26 mouse cellular contexts compared by ENCODE assay signal in genomic region chr12:25173064-25173463, GRCm38 (mm10).
DNase-seq lines count a peak whose midpoint lies in the region; ATAC-seq lines count a peak whose summit lies in the region.
"Had no signal": no experiment of that assay in that cellular context is flagged by ENCODE, and none has a peak within 500 bp of the region (broad histone marks: within the 10 kb centered on the region; RNA-seq: fewer than 3 reads in every experiment).

No protein-coding gene starts in this region.

- H3K9me3 ChIP-seq in hindbrain, embryonic 10.5 days, result no peaks in the 10 kb centered on the region
- H3K9me3 ChIP-seq in hindbrain, embryonic 13.5 days, result no peaks in the 10 kb centered on the region
- no peaks in the 10 kb centered on the region for H3K9me3 ChIP-seq in midbrain, embryonic 14.5 days (ENCODE audit: control insufficient read depth, low read length)
- H3K9me3 ChIP-seq in midbrain, embryonic 13.5 days, result no peaks in the 10 kb centered on the region
- H3K9me3 ChIP-seq: embryonic facial prominence, embryonic 12.5 days; embryonic facial prominence, embryonic 15.5 days; forebrain, embryonic 15.5 days; heart, embryonic 12.5 days; heart, embryonic 15.5 days; hindbrain, embryonic 15.5 days had no signal

- peaks cover 8% of the 10 kb centered on the region; the same call in 1 of the 2 replicates for H3K4me1 ChIP-seq in hindbrain, embryonic 10.5 days (replicated peaks)
- H3K4me1 ChIP-seq in hindbrain, embryonic 13.5 days (replicated peaks), result peaks cover 2% of the 10 kb centered on the region; the same call in 1 of the 2 replicates
- 0 out of 2 replicates have a peak, but pooled peaks cover 4% of the 10 kb centered on the region for H3K4me1 ChIP-seq in midbrain, embryonic 14.5 days (ENCODE audit: control insufficient read depth, insufficient read depth, low read length)
- no peaks in the 10 kb centered on the region; the same call in 1 of the 2 replicates for H3K4me1 ChIP-seq in midbrain, embryonic 13.5 days (replicated peaks)
- H3K4me1 ChIP-seq: embryonic facial prominence, embryonic 12.5 days; embryonic facial prominence, embryonic 15.5 days; forebrain, embryonic 15.5 days; heart, embryonic 12.5 days; heart, embryonic 15.5 days; hindbrain, embryonic 15.5 days had no signal

- H3K9ac ChIP-seq in hindbrain, embryonic 13.5 days, result no peak overlapping the region
- no peak overlapping the region for H3K9ac ChIP-seq in midbrain, embryonic 14.5 days (replicated peaks; ENCODE audit: low read length)
- no peak overlapping the region for H3K9ac ChIP-seq in midbrain, embryonic 13.5 days (replicated peaks)
- H3K9ac ChIP-seq: embryonic facial prominence, embryonic 12.5 days; embryonic facial prominence, embryonic 15.5 days; forebrain, embryonic 15.5 days; heart, embryonic 12.5 days; heart, embryonic 15.5 days; hindbrain, embryonic 15.5 days had no signal

- WGBS in hindbrain, embryonic 10.5 days, result 84% methylated on average over 6 of the region's 6 CpGs
- 74% methylated on average over 6 of the region's 6 CpGs for WGBS in hindbrain, embryonic 13.5 days
- 74% methylated on average over 6 of the region's 6 CpGs for WGBS in midbrain, embryonic 14.5 days
- 73% methylated on average over 6 of the region's 6 CpGs for WGBS in midbrain, embryonic 13.5 days

- H3K4me3 ChIP-seq in hindbrain, embryonic 10.5 days, result no peak overlapping the region
- no peak overlapping the region for H3K4me3 ChIP-seq in hindbrain, embryonic 13.5 days
- no peak overlapping the region for H3K4me3 ChIP-seq in midbrain, embryonic 14.5 days (replicated peaks; ENCODE audit: low read depth, low read length)
- no peak overlapping the region for H3K4me3 ChIP-seq in midbrain, embryonic 13.5 days (replicated peaks)
- H3K4me3 ChIP-seq: embryonic facial prominence, embryonic 12.5 days; embryonic facial prominence, embryonic 15.5 days; forebrain, embryonic 15.5 days; heart, embryonic 12.5 days; heart, embryonic 15.5 days; hindbrain, embryonic 15.5 days had no signal

- no peak for DNase-seq in hindbrain, embryonic 10.5 days (ENCODE audit: low spot score)
- DNase-seq in midbrain, embryonic 14.5 days, result peak; percentile 52
- DNase-seq in R1 (ENCODE audit: low read depth, low spot score), result peak; percentile 30
- no peak for DNase-seq in lung, postnatal 10 days
- DNase-seq in retina, postnatal 1 day, result no peak
- DNase-seq: adrenal gland, postnatal 10 days; adrenal gland, postnatal 36 days; B cell, adult 2 months; cerebellum, adult 11 months; cerebellum, adult 2 months; cerebellum, adult 9-11 months; cerebellum, postnatal 25 days; gastrocnemius, postnatal 14 days; heart, adult 11 months; heart, postnatal 10 days; heart, postnatal 36 days had no signal

- H3K27ac ChIP-seq in hindbrain, embryonic 10.5 days, result 0 out of 2 replicates have a peak overlapping the region, but pooled peaks have one; percentile 0
- H3K27ac ChIP-seq in hindbrain, embryonic 13.5 days, result no peak overlapping the region
- no peak overlapping the region for H3K27ac ChIP-seq in midbrain, embryonic 14.5 days (replicated peaks; ENCODE audit: low read depth, low read length)
- no peak overlapping the region for H3K27ac ChIP-seq in midbrain, embryonic 13.5 days
- H3K27ac ChIP-seq: embryonic facial prominence, embryonic 12.5 days; embryonic facial prominence, embryonic 15.5 days; forebrain, embryonic 15.5 days; heart, embryonic 15.5 days; hindbrain, embryonic 15.5 days had no signal

- H3K36me3 ChIP-seq in hindbrain, embryonic 10.5 days, result no peaks in the 10 kb centered on the region
- H3K36me3 ChIP-seq in hindbrain, embryonic 13.5 days, result no peaks in the 10 kb centered on the region
- H3K36me3 ChIP-seq in midbrain, embryonic 14.5 days (ENCODE audit: control insufficient read depth, insufficient read depth, low read length), result no peaks in the 10 kb centered on the region
- no peaks in the 10 kb centered on the region for H3K36me3 ChIP-seq in midbrain, embryonic 13.5 days
- H3K36me3 ChIP-seq: embryonic facial prominence, embryonic 12.5 days; embryonic facial prominence, embryonic 15.5 days; forebrain, embryonic 15.5 days; heart, embryonic 12.5 days; heart, embryonic 15.5 days; hindbrain, embryonic 15.5 days had no signal

- H3K27me3 ChIP-seq in hindbrain, embryonic 10.5 days (ENCODE audit: insufficient read depth, poor library complexity, severe bottlenecking), result no peaks in the 10 kb centered on the region
- H3K27me3 ChIP-seq in hindbrain, embryonic 13.5 days, result no peaks in the 10 kb centered on the region
- H3K27me3 ChIP-seq in midbrain, embryonic 14.5 days (ENCODE audit: control insufficient read depth, insufficient read depth, low read length), result no peaks in the 10 kb centered on the region
- no peaks in the 10 kb centered on the region for H3K27me3 ChIP-seq in midbrain, embryonic 13.5 days
- H3K27me3 ChIP-seq: embryonic facial prominence, embryonic 12.5 days; embryonic facial prominence, embryonic 15.5 days; forebrain, embryonic 15.5 days; heart, embryonic 12.5 days; heart, embryonic 15.5 days; hindbrain, embryonic 15.5 days had no signal

- ATAC-seq in hindbrain, embryonic 13.5 days (ENCODE audit: low FRiP score), result no peak
- no peak for ATAC-seq in midbrain, embryonic 14.5 days (ENCODE audit: low FRiP score, low TSS enrichment)
- no peak for ATAC-seq in midbrain, embryonic 13.5 days
- ATAC-seq: forebrain, embryonic 15.5 days; inflammation-experienced regulatory T-cells, adult 6 months; intestine, embryonic 16.5 days had no signal

- H3K4me2 ChIP-seq in hindbrain, embryonic 13.5 days, result no peak overlapping the region
- H3K4me2 ChIP-seq in midbrain, embryonic 14.5 days (ENCODE audit: low read length), result no peak overlapping the region
- H3K4me2 ChIP-seq in midbrain, embryonic 13.5 days (replicated peaks), result no peak overlapping the region
- H3K4me2 ChIP-seq: embryonic facial prominence, embryonic 12.5 days; embryonic facial prominence, embryonic 15.5 days; forebrain, embryonic 15.5 days; heart, embryonic 12.5 days; heart, embryonic 15.5 days; hindbrain, embryonic 15.5 days had no signal

Comparison
In these comparisons a context has a peak if more than half of its experiments do, and no peak if none do; other contexts are left out.
1. DNase-seq: peak in midbrain, embryonic 14.5 days (single experiment) and R1 (single experiment); none in hindbrain, embryonic 10.5 days (single experiment), lung, postnatal 10 days (single experiment) and retina, postnatal 1 day (single experiment).